Mouse (Mus musculus) small intestine, adult 2 months (tissue): ENCODE results near the gene Ptgr1.

Experiments used
- CTCF ChIP-seq: fragments of 200-500 bp; IDR thresholded peaks from 2 replicates; pipeline ENCODE4 v1.5.1; 2012; ENCODE audit warnings: low read depth, mild to moderate bottlenecking, control low read depth, inconsistent platforms, low read length, moderate library complexity, mixed read lengths; ENCODE audit not compliant: insufficient replicate concordance, insufficient read length; ENCODE audit errors: extremely low read depth
- POLR2A ChIP-seq: fragments of 200-500 bp; IDR thresholded peaks from 2 replicates; pipeline ENCODE4 v1.6.1; 2012; ENCODE audit warnings: low read depth, mild to moderate bottlenecking, control low read depth, inconsistent platforms, low read length, moderate library complexity

DNA sequence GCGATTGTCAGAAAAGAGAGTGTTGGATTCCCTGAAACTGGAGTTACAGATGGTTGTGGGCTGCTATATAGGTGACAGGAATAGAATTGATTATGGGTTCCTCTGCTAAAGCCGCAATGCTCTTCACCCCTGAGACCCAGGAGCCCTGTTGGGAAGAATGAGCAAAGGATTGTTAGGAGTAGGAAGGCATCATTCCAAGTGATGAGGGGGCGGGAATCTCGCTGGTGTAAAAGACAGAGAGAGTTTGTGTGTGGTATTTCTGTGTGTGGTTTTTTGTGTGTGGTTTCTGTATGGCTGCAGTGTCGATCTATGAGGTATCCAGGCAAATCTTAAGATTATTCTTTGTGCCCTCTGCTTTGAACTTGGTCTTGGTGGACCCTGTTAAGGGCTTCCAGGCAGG, 42.2 kb downstream of the Ptgr1 start:
- no peak for TF ChIP-seq POLR2A
- no peak for TF ChIP-seq CTCF
